Mouse (Mus musculus): ENCODE data around the gene Krtap4-7. TPM values are rescaled to one million over a fixed set of nuclear protein-coding genes. Genes with fewer than 3 reads are reported as not detected.
A peak's percentile ranks its signal among the peaks of the same experiment; 100 is the strongest.
"Not testable (repeated sequence)": the region's sequence is repeated elsewhere in the genome, so short reads cannot be mapped to it uniquely, and the experiment has no call there.

Gene Krtap4-7
- polyA plus RNA-seq, 1 experiment from 2014 or later: not detected

- H3K4me1 ChIP-seq: peaks cover 5% of the 10 kb centered on the region
- 87% methylated on average over 1 of the region's 1 CpGs for WGBS
- no peak for DNase-seq (ENCODE audit: extremely low spot score, low spot score)
- H3K4me3 ChIP-seq: no peak overlapping the region
- H3K36me3 ChIP-seq (replicated peaks): no peaks in the 10 kb centered on the region
- no peak overlapping the region for H3K27ac ChIP-seq
- H3K27me3 ChIP-seq (ENCODE audit: poor library complexity, severe bottlenecking): no peaks in the 10 kb centered on the region
- no peaks in the 10 kb centered on the region for H3K9me3 ChIP-seq
Measured at GRCm38 (mm10) chr11:99637086-99637485, 6.8 kb downstream of the Krtap4-7 start.

- 0 out of 2 replicates have a peak within 1 kb of the TSS, but pooled peaks have one; percentile 15 for H3K27ac ChIP-seq
- no peak for DNase-seq (ENCODE audit: extremely low spot score, low spot score)
- H3K9me3 ChIP-seq: no peaks in the 10 kb centered on the region
- H3K27me3 ChIP-seq (ENCODE audit: poor library complexity, severe bottlenecking): no peaks in the 10 kb centered on the region
- WGBS: 40% methylated on average over 8 of the region's 8 CpGs
- H3K4me1 ChIP-seq: peaks cover 5% of the 10 kb centered on the region
- no peak within 1 kb of the TSS for H3K4me3 ChIP-seq
- H3K36me3 ChIP-seq (replicated peaks): no peaks in the 10 kb centered on the region
Measured at GRCm38 (mm10) chr11:99634653-99635134, 9.2 kb downstream of the Krtap4-7 start, which contains the start of gene Krtap4-2. Krtap4-2 (minus strand) TSS chr11:99635084.

GRCm38 (mm10) chr11:99633293-99633692 lies 10.6 kb downstream of the Krtap4-7 start:
- Histone ChIP-seq H3K27ac (no peak overlapping the region), H3K36me3 (replicated peaks) (no peaks in the 10 kb centered on the region), H3K4me3 (no peak overlapping the region), H3K9me3 (no peaks in the 10 kb centered on the region), H3K27me3 (ENCODE audit: poor library complexity, severe bottlenecking) (no peaks in the 10 kb centered on the region), H3K4me1 (peaks cover 5% of the 10 kb centered on the region)
- DNase-seq (ENCODE audit: extremely low spot score, low spot score): no peak
- WGBS: 79% methylated on average over 2 of the region's 2 CpGs

GRCm38 (mm10) chr11:99630890-99631289 lies 13.0 kb downstream of the Krtap4-7 start:
- H3K4me1 ChIP-seq: peaks cover 5% of the 10 kb centered on the region
- no peak for DNase-seq (ENCODE audit: extremely low spot score, low spot score)
- no peaks in the 10 kb centered on the region for H3K36me3 ChIP-seq (replicated peaks)
- H3K9me3 ChIP-seq: no peaks in the 10 kb centered on the region
- 86% methylated on average over 3 of the region's 3 CpGs for WGBS
- no peak overlapping the region for H3K27ac ChIP-seq
- H3K4me3 ChIP-seq: no peak overlapping the region
- H3K27me3 ChIP-seq (ENCODE audit: poor library complexity, severe bottlenecking): no peaks in the 10 kb centered on the region

GRCm38 (mm10) chr11:99628138-99628537 lies 15.8 kb downstream of the Krtap4-7 start, which contains the start of gene Krtap4-1:
Krtap4-1 (minus strand) TSS chr11:99628238.
- Histone ChIP-seq H3K4me3 (no peak within 1 kb of the TSS), H3K27me3 (ENCODE audit: poor library complexity, severe bottlenecking) (no peaks in the 10 kb centered on the region), H3K27ac (no peak within 1 kb of the TSS), H3K4me1 (no peaks in the 10 kb centered on the region), H3K36me3 (replicated peaks) (no peaks in the 10 kb centered on the region), H3K9me3 (no peaks in the 10 kb centered on the region)
- no peak for DNase-seq (ENCODE audit: extremely low spot score, low spot score)
- 86% methylated on average over 4 of the region's 4 CpGs for WGBS

GRCm38 (mm10) chr11:99620335-99620734 lies 23.6 kb downstream of the Krtap4-7 start, which contains the start of gene Gm11562:
Gm11562 (minus strand) TSS chr11:99620435.
- no peaks in the 10 kb centered on the region for H3K27me3 ChIP-seq (ENCODE audit: poor library complexity, severe bottlenecking)
- 92% methylated on average over 2 of the region's 2 CpGs for WGBS
- no peak within 1 kb of the TSS for H3K27ac ChIP-seq
- no peak within 1 kb of the TSS for H3K4me3 ChIP-seq
- no peaks in the 10 kb centered on the region for H3K36me3 ChIP-seq (replicated peaks)
- no peaks in the 10 kb centered on the region for H3K9me3 ChIP-seq
- no peak for DNase-seq (ENCODE audit: extremely low spot score, low spot score)
- H3K4me1 ChIP-seq: no peaks in the 10 kb centered on the region

- H3K9me3 ChIP-seq: no peaks in the 10 kb centered on the region
- WGBS: 84% methylated on average over 3 of the region's 3 CpGs
- no peak for DNase-seq (ENCODE audit: extremely low spot score, low spot score)
- no peaks in the 10 kb centered on the region for H3K27me3 ChIP-seq (ENCODE audit: poor library complexity, severe bottlenecking)
- no peak within 1 kb of the TSS for H3K27ac ChIP-seq
- no peak within 1 kb of the TSS for H3K4me3 ChIP-seq
- no peaks in the 10 kb centered on the region for H3K4me1 ChIP-seq
- no peaks in the 10 kb centered on the region for H3K36me3 ChIP-seq (replicated peaks)
Measured at GRCm38 (mm10) chr11:99614796-99615363, 29.0 kb downstream of the Krtap4-7 start, which contains the start of gene Krtap2-4. Krtap2-4 (minus strand) TSS chr11:99614846.

- not testable (repeated sequence) for H3K4me1 ChIP-seq; H3K36me3 ChIP-seq (replicated peaks); DNase-seq (ENCODE audit: extremely low spot score, low spot score); H3K4me3 ChIP-seq; H3K27ac ChIP-seq; H3K27me3 ChIP-seq (ENCODE audit: poor library complexity, severe bottlenecking); H3K9me3 ChIP-seq
- 94% methylated on average over 1 of the region's 2 CpGs for WGBS
Measured at GRCm38 (mm10) chr11:99610089-99610488, 33.8 kb downstream of the Krtap4-7 start, which contains the start of gene Gm11937. Gm11937 (minus strand) TSS chr11:99610189.

- Histone ChIP-seq H3K9me3 (no peaks in the 10 kb centered on the region), H3K4me3 (no peak overlapping the region), H3K27me3 (ENCODE audit: poor library complexity, severe bottlenecking) (no peaks in the 10 kb centered on the region), H3K4me1 (no peaks in the 10 kb centered on the region), H3K36me3 (replicated peaks) (no peaks in the 10 kb centered on the region), H3K27ac (no peak overlapping the region)
- DNase-seq (ENCODE audit: extremely low spot score, low spot score): no peak
- WGBS: 70% methylated on average over 1 of the region's 1 CpGs
Measured at GRCm38 (mm10) chr11:99609126-99609525, 34.8 kb downstream of the Krtap4-7 start.

- 84% methylated on average over 1 of the region's 1 CpGs for WGBS
Measured at GRCm38 (mm10) chr11:99603208-99603607, 40.7 kb downstream of the Krtap4-7 start, which contains the start of gene Gm11938. Gm11938 (minus strand) TSS chr11:99603308.

GRCm38 (mm10) chr11:99597742-99598141 lies 46.1 kb downstream of the Krtap4-7 start, which contains the start of gene Krtap9-3:
Krtap9-3 (minus strand) TSS chr11:99598105.
- not testable (repeated sequence) for H3K9me3 ChIP-seq; H3K4me3 ChIP-seq; H3K4me1 ChIP-seq; DNase-seq (ENCODE audit: extremely low spot score, low spot score); H3K27me3 ChIP-seq (ENCODE audit: poor library complexity, severe bottlenecking); H3K36me3 ChIP-seq (replicated peaks); H3K27ac ChIP-seq
- WGBS: 90% methylated on average over 6 of the region's 6 CpGs

More at GRCm38 (mm10) chr11:99603208-99603607, 40.7 kb downstream of the Krtap4-7 start, which contains the start of gene Gm11938:
- H3K9me3 ChIP-seq; H3K27ac ChIP-seq; H3K4me3 ChIP-seq; H3K27me3 ChIP-seq (ENCODE audit: poor library complexity, severe bottlenecking); H3K4me1 ChIP-seq; H3K36me3 ChIP-seq (replicated peaks); DNase-seq (ENCODE audit: extremely low spot score, low spot score): not testable (repeated sequence)
